Mouse (Mus musculus) liver, embryonic 14.5 days (tissue): ENCODE measurements at regions not wholly inside any gene's neighbourhood (a gene's known extent, or its start where the extent isn't known, plus 50 kb on each side); places are given as distances from the start of the nearest gene placed in this dataset.

Experiments
- CTCF ChIP-seq: IDR thresholded peaks from 2 replicates; pipeline ENCODE4 v1.5.1; 2016; ENCODE audit warnings: antibody characterized with exemption, low read depth, control low read depth
- EP300 ChIP-seq: IDR thresholded peaks from 2 replicates; pipeline ENCODE4 v1.6.1; 2016; ENCODE audit warnings: antibody characterized with exemption, low read depth

GRCm38 (mm10) chr17:88212121-88212520 lies 147.0 kb upstream of the Fbxo11 start:
- TF ChIP-seq CTCF (no peak), EP300 (no peak)
